Mouse (Mus musculus) MEL (cell line): ENCODE measurements around the gene Ipo7. TPM values are rescaled to one million over a fixed set of nuclear protein-coding genes. Genes with fewer than 3 reads are reported as not detected.

Experiments
- DNase-seq: peaks from one replicate; pipeline ENCODE4 v3.0.0; 2011; ENCODE audit warnings: low read depth, low spot score
- H3K27ac ChIP-seq: 2 replicates; pipeline ENCODE4 v1.5.1; 2012; ENCODE audit warnings: low read depth, mild to moderate bottlenecking, control low read depth, low read length, moderate library complexity; ENCODE audit not compliant: control insufficient read depth
- H3K27me3 ChIP-seq, 2 experiments: fragments of 150-350 bp in 1 of 2; sonication (generic) in 1 of 2; 2 replicates each; pipeline ENCODE4 v1.6.1; 2012; ENCODE audit warnings: low read length in 2 of 2, mild to moderate bottlenecking in 2 of 2, improper control_type of control experiment in 1 of 2, moderate library complexity in 1 of 2; ENCODE audit not compliant: insufficient read depth in 2 of 2, control insufficient read depth in 1 of 2
- H3K36me3 ChIP-seq, 2 experiments: 2 replicates each; pipeline ENCODE4 v1.6.1; 2012 to 2014; ENCODE audit warnings: low read length in 2 of 2, improper control_type of control experiment in 1 of 2, inconsistent platforms in 1 of 2, mild to moderate bottlenecking in 1 of 2; ENCODE audit not compliant: insufficient read depth in 2 of 2, control insufficient read depth in 1 of 2
- H3K4me1 ChIP-seq, 2 experiments: fragments of 150-350 bp in 1 of 2; sonication (generic) in 1 of 2; 2 replicates each; pipeline ENCODE4 v1.6.1; 2012; ENCODE audit warnings: low read length in 2 of 2, improper control_type of control experiment in 1 of 2, mild to moderate bottlenecking in 1 of 2; ENCODE audit not compliant: insufficient read depth in 2 of 2, control insufficient read depth in 1 of 2
- H3K4me3 ChIP-seq, 2 experiments: fragments of 150-350 bp in 1 of 2; sonication (generic) in 1 of 2; 2 replicates each; pipeline ENCODE4 v1.5.1; 2012; ENCODE audit warnings: low read depth in 2 of 2, low read length in 2 of 2, mild to moderate bottlenecking in 2 of 2, moderate library complexity in 2 of 2, control low read depth in 1 of 2, improper control_type of control experiment in 1 of 2; ENCODE audit not compliant: control insufficient read depth in 1 of 2, insufficient read depth in 1 of 2
- H3K79me2 ChIP-seq: 2 replicates; pipeline ENCODE4 v1.6.1; 2012; ENCODE audit warnings: mild to moderate bottlenecking, low read length, moderate library complexity; ENCODE audit not compliant: control insufficient read depth, poor library complexity, insufficient read depth
- H3K9ac ChIP-seq: 2 replicates; pipeline ENCODE4 v1.6.1; 2012; ENCODE audit warnings: low read depth, mild to moderate bottlenecking, control low read depth, low read length, moderate library complexity; ENCODE audit not compliant: control insufficient read depth, poor library complexity, severe bottlenecking
- H3K9me3 ChIP-seq: fragments of 150-350 bp; sonication (generic); replicated peaks from 2 replicates; pipeline ENCODE4 v1.6.1; 2012; ENCODE audit warnings: mild to moderate bottlenecking, low read length, improper control_type of control experiment, moderate library complexity; ENCODE audit not compliant: insufficient read depth
- CHD1 ChIP-seq: IDR thresholded peaks from 2 replicates; pipeline ENCODE4 v1.6.1; 2012; ENCODE audit warnings: low read depth, mild to moderate bottlenecking, inconsistent platforms, low read length, improper control_type of control experiment
- CHD2 ChIP-seq: IDR thresholded peaks from 2 replicates; pipeline ENCODE4 v1.6.1; 2011; ENCODE audit warnings: low read length, improper control_type of control experiment
- CTCF ChIP-seq, 3 experiments: IDR thresholded peaks in 2 of 3; conservative IDR thresholded peaks in 1 of 3; 2 replicates each; pipeline ENCODE4 v1.5.1; 2011 to 2012; ENCODE audit warnings: low read length in 3 of 3, low read depth in 2 of 3, mild to moderate bottlenecking in 2 of 3, improper control_type of control experiment in 1 of 3, inconsistent platforms in 1 of 3, mixed read lengths in 1 of 3, moderate library complexity in 1 of 3; ENCODE audit not compliant: control insufficient read depth in 1 of 3, insufficient read depth in 1 of 3, poor library complexity in 1 of 3, severe bottlenecking in 1 of 3
- JUND ChIP-seq: IDR thresholded peaks from 2 replicates; pipeline ENCODE4 v1.6.1; 2011; ENCODE audit warnings: low read depth, mild to moderate bottlenecking, improper control_type of control experiment, low read length
- KAT2A ChIP-seq: conservative IDR thresholded peaks from 2 replicates; pipeline ENCODE4 v1.6.1; 2012; ENCODE audit warnings: low read depth, low read length, improper control_type of control experiment, inconsistent platforms
- MAX ChIP-seq: IDR thresholded peaks from 2 replicates; pipeline ENCODE4 v1.6.1; 2011; ENCODE audit warnings: low read length, improper control_type of control experiment
- MYB ChIP-seq: IDR thresholded peaks from 2 replicates; pipeline ENCODE4 v1.6.1; 2011; ENCODE audit warnings: mild to moderate bottlenecking, low read depth, low read length, improper control_type of control experiment
- RAD21 ChIP-seq: IDR thresholded peaks from 2 replicates; pipeline ENCODE4 v1.6.1; 2011; ENCODE audit warnings: mild to moderate bottlenecking, low read depth, low read length, improper control_type of control experiment
- SMC3 ChIP-seq: IDR thresholded peaks from 2 replicates; pipeline ENCODE4 v1.6.1; 2011; ENCODE audit warnings: low read depth, low read length, improper control_type of control experiment
- TBP ChIP-seq: IDR thresholded peaks from 2 replicates; pipeline ENCODE4 v1.8.0; 2011; ENCODE audit warnings: low read depth, low read length, improper control_type of control experiment
- ZMIZ1 ChIP-seq: IDR thresholded peaks from 2 replicates; pipeline ENCODE4 v1.6.1; 2012; ENCODE audit warnings: low read depth, mild to moderate bottlenecking, inconsistent platforms, low read length, improper control_type of control experiment, moderate library complexity
- ZNF384 ChIP-seq: IDR thresholded peaks from 2 replicates; pipeline ENCODE4 v1.6.1; 2012; ENCODE audit warnings: low read depth, mild to moderate bottlenecking, inconsistent platforms, low read length, improper control_type of control experiment
- polyA plus RNA-seq, 2 experiments: library from polyadenylated mRNA; stranded (reverse) in 1 of 2; unstranded in 1 of 2; fragments of >175 nt in 1 of 2; fragments of >200 nt in 1 of 2; gene quantifications; 2 replicates each; pipeline versions ENCODE4 v1.2.1 to v1.2.4; 2012; ENCODE audit warnings: low replicate concordance in 2 of 2, low read depth in 1 of 2; ENCODE audit not compliant: insufficient read length in 2 of 2, insufficient read depth in 1 of 2, missing spikeins in 1 of 2
- total RNA-seq: library from RNA; depleted of rRNA; stranded (reverse); fragments of 300-350 nt; gene quantifications from 2 replicates; pipeline ENCODE4 v1.2.3, GENCODE M21; 2012

Gene Ipo7
- total and polyA plus RNA-seq, 3 experiments = 111 to 172 (median 145) TPM

DNA sequence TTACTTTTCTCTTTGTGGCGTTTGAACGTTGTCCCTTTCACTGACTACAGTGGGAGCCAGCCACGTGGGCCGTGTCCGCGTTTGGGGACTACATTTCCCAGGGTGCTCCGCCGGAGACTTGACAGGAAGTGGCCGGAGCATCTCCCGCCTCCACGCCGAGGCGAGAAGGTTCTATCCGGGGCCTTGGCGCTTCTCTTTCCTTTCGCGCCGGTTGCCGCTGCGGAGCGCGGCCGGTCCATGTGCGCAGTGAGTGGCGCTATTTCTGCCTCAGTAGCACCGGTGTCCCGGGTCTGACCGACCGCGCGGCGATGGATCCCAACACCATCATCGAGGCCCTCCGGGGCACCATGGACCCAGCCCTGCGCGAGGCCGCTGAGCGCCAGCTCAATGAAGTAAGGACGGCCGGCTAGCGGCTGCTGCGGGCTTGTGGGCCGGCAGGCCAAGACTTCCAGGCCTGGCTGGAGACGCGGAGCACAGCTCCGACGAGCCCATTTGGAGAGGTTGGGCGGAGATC, at the start of gene Ipo7 (continued):
- TF ChIP-seq KAT2A (peak; percentile 90), CHD2 (no peak), MYB (no peak)
- TF ChIP-seq, all 39 proteins: peak for 21

DNA sequence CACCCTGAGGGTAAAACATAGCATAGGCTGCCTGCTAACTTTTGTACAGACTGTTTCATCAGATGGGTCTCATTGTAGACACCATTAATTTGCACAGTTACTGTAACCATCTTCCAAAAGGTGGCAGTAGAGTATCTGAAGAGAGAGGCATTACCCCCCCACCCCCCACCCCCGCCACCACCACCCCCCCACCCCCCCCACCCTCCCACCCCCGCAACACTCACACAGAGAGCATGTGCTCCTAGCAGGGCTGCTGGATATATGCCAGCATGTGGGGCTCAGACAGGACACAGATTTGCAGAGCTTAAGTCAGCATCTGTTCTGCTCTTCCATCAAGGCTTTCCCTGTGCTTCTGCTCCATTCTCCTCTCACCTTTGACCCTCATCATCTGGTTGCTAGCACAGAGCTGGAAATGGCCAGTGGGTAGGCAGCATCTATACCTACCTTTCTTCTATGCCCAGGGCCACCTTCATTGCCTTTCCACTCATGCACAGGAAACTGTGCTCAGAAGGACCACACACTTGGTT, 49.1 kb upstream of the Ipo7 start:
- TF ChIP-seq CHD1 (no peak), CTCF (IDR thresholded peaks at IDR 0.05 in 2 of 3, conservative IDR thresholded peaks at IDR 0.05 in 1 of 3; ENCODE audit: control insufficient read depth in 1 of 3, insufficient read depth in 1 of 3, low read depth in 2 of 3, low read length in 3 of 3, poor library complexity in 1 of 3, severe bottlenecking in 1 of 3) (peak in 2 of 3 experiments; percentile 18 to 40; a peak in 3 of 6 replicates), ZMIZ1 (no peak), RAD21 (peak; percentile 14; the same call in 1 of the 2 replicates), JUND (no peak), SMC3 (peak; percentile 13; the same call in 1 of the 2 replicates), TBP (no peak)
- no peak overlapping the region for H3K27ac ChIP-seq
- H3K4me3 ChIP-seq = no peak overlapping the region

DNA sequence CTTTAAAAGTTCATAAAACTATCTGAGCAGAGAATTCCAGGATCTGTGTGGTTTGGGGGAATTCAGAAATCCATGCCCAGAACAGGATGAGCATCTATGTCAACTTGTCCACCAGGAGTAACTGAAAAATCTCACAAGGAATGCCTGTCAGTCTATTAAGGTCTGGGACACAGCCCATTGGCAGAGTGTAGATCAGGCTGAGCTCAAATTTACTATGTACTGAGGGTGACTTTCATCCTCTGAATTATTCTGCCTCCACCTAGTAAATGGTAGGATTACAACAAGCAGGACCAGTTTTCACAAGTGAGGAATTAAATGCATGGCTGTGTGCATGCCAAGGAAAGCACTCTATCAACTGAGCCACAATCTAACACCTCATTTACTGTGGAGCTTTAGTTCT, 48.5 kb upstream of the Ipo7 start:
- no peak overlapping the region for H3K9ac ChIP-seq
- H3K36me3 ChIP-seq = peaks cover 5 to 6% of the 10 kb centered on the region in 2 experiments; a peak in 3 of 4 replicates
- no peaks in the 10 kb centered on the region for H3K9me3 ChIP-seq
- H3K4me1 ChIP-seq = peaks cover 2 to 7% of the 10 kb centered on the region in 2 experiments; a peak in 2 of 4 replicates
- peak; percentile 26; the same call in 1 of the 2 replicates for TF ChIP-seq ZNF384
- no peak for TF ChIP-seq MAX
- H3K79me2 ChIP-seq = no peaks in the 10 kb centered on the region
- no peak overlapping the region for H3K4me3 ChIP-seq
- no peak for DNase-seq
- no peak overlapping the region for H3K27ac ChIP-seq
- H3K27me3 ChIP-seq = no peaks in the 10 kb centered on the region

More for the DNA sequence above, 49.1 kb upstream of the Ipo7 start:
- Histone ChIP-seq H3K4me1 (peaks cover 2 to 7% of the 10 kb centered on the region in 2 experiments; a peak in 2 of 4 replicates), H3K9ac (no peak overlapping the region), H3K9me3 (no peaks in the 10 kb centered on the region), H3K27me3 (no peaks in the 10 kb centered on the region), H3K36me3 (peaks cover 5 to 6% of the 10 kb centered on the region in 2 experiments; a peak in 3 of 4 replicates), H3K79me2 (no peaks in the 10 kb centered on the region)
- peak; percentile 47 for DNase-seq
